Mouse (Mus musculus) olfactory bulb, adult 2 months (tissue): Measurements from ENCODE around the gene Tenm2. TPM values are rescaled to one million over a fixed set of nuclear protein-coding genes. Genes with fewer than 3 reads are reported as not detected.

Experiments
- H3K27ac ChIP-seq: fragments of 200-500 bp; 2 replicates; pipeline ENCODE4 v1.5.1; 2012; ENCODE audit warnings: low read depth, low read length; ENCODE audit not compliant: insufficient read depth
- H3K4me1 ChIP-seq: fragments of 200-500 bp; 2 replicates; pipeline ENCODE4 v1.6.1; 2012; ENCODE audit warnings: low read length; ENCODE audit not compliant: control insufficient read depth, insufficient read depth
- H3K4me3 ChIP-seq: fragments of 200-500 bp; 2 replicates; pipeline ENCODE4 v1.5.1; 2012; ENCODE audit warnings: mild to moderate bottlenecking, low read depth, low read length, moderate library complexity; ENCODE audit not compliant: insufficient read depth
- CTCF ChIP-seq: fragments of 200-500 bp; IDR thresholded peaks from 2 replicates; pipeline ENCODE4 v1.5.1; 2012; ENCODE audit warnings: low read depth, mild to moderate bottlenecking, low read length, moderate library complexity; ENCODE audit not compliant: insufficient read depth
- POLR2A ChIP-seq: fragments of 200-500 bp; IDR thresholded peaks from 2 replicates; pipeline ENCODE4 v1.6.1; 2012; ENCODE audit warnings: mild to moderate bottlenecking, low read depth, low read length, moderate library complexity; ENCODE audit not compliant: insufficient read depth
- WGBS: fragments of 180-500 bp; shearing (Covaris S2); methylation state at CpG from one replicate; pipeline ENCODE4 v1.1.7; 2018; 5-methylcytosine and 5-hydroxymethylcytosine counted together
- polyA plus RNA-seq: library from polyadenylated mRNA; stranded (reverse); fragments of >200 nt; gene quantifications from 2 replicates; pipeline ENCODE4 v1.2.4, GENCODE M21; 2012; ENCODE audit warnings: low replicate concordance; ENCODE audit not compliant: missing spikeins, insufficient read depth, insufficient read length

The Tenm2 gene
- polyA plus RNA-seq, 1 experiment, result not detected

DNA sequence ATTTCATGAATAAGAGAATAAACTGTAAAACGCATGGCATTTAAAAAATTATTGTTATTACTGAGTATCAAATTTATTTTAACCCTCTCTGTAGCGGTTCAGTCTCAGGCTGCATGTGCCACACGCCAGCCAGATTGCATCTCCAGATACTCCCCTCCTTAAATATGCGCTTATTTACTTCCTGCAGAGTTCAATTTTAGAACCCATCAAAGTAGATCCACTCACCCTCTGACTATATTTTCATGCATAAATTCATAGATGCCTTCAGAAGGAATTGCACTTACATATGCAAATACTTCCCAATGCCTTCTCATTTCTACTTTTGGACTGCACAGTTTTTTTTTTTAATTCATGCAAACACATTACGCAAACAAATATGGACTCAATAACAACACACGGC lies 294.3 kb downstream of the Tenm2 start:
- H3K4me1 ChIP-seq, result no peaks in the 10 kb centered on the region
- TF ChIP-seq CTCF (no peak), POLR2A (no peak)
- 81% methylated on average over 6 of the region's 6 CpGs for WGBS

DNA sequence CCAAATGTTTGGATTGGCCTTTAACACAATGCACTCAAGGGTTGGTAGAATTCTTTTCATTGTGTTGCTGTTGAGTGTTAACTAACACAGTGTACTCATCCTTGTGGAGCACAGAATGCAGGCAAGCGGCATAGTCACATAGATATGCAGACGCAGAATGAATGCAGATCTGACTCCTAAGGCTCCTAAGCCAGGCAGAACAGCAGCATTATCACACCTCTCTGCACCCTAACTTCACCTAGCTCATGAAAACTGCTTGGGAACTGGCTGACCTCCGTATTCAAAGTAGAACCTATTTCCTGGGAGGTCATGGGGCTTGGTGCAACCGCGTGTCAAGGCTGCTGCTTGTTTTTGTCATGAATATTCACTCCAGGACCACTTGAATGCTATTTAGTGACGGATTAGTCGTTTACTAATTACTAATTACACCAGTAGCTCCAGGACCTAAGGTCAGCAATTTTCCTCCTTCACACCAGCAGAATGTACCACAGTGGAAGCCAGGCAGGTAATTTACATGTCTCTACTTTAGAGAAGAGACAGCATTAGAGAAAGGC lies 295.1 kb downstream of the Tenm2 start:
- H3K27ac ChIP-seq, result no peak overlapping the region
- no peak overlapping the region for H3K4me3 ChIP-seq
- WGBS, result 66% methylated on average over 7 of the region's 7 CpGs
- no peaks in the 10 kb centered on the region for H3K4me1 ChIP-seq
- TF ChIP-seq POLR2A (no peak), CTCF (no peak)

More for the DNA sequence above, 294.3 kb downstream of the Tenm2 start:
- Histone ChIP-seq H3K27ac (no peak overlapping the region), H3K4me3 (no peak overlapping the region)

DNA sequence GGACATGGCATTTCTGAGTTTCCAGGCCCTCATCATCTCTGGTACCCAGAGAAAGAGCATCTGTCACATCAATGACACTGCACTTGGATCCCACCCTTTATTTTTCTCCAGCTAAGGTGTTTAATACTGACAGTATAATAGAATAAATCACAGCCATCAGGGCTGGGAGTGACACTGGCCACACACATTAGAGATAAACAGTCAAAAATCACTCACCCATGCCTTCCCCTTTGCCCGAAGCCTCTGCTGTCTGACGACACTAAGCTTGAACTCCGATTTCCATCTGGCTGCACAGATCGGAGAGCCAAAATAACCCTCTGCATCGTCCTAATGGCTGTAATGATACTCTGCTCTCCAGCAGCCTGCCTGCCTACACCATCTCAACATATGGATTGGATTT lies 305.9 kb downstream of the Tenm2 start:
- no peaks in the 10 kb centered on the region for H3K4me1 ChIP-seq
- TF ChIP-seq CTCF, result no peak
- TF ChIP-seq POLR2A, result no peak
- no peak overlapping the region for H3K27ac ChIP-seq
- no peak overlapping the region for H3K4me3 ChIP-seq
- 79% methylated on average over 5 of the region's 5 CpGs for WGBS

DNA sequence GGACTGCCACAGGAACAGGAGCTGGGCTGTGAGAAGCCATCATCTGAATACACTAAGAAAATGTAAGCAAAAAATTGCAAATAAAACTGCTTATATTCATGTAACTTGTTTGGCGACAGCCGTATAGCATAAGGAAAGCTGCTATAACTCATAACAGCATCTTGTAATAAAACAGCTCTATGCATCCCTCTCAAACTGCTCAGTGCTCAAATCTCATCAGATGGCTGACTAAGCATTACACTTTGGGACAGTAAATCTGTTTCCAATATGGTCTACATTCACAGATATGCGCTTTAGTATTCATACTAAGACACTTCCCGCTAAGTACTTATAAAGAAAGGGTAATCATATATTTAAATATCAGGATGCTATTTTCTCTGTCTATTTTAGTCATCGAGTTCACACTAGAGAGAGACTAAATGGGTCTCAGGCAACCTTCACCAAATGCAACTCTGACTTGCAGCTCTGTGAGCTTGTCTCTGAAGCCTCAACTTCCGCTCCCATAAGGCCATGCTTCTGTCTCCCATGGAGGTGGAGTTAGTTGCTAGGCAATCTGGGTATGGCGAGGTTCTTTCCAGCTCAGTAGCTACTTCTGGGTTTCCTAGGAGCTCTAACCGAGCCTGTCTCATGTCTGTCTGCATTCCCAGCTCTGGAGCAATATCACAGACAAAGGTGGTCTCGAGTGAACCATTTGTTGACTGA lies 308.9 kb downstream of the Tenm2 start:
- no peak for TF ChIP-seq CTCF
- TF ChIP-seq POLR2A, result no peak
- Histone ChIP-seq H3K4me1 (no peaks in the 10 kb centered on the region), H3K4me3 (no peak overlapping the region), H3K27ac (no peak overlapping the region)
- WGBS, result 78% methylated on average over 9 of the region's 9 CpGs

DNA sequence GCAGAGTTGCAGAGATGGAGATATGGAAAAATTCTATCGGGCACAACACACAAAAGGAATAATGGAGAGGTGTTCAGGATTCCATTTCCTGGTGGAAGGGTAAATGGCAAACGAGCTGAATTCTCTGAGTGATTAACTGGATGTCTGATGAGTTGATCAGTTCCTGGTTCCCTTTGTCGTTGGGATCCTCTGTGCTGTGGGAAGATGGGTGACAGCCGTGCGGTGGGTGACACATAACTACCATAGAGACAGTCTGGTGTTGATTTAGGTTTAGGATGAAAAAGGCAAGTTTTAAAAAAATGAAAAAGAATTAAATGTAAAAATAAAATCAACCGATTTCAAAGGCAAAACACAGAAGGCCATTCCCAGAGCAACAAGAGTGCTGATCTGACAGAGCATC lies 316.5 kb downstream of the Tenm2 start:
- 88% methylated on average over 6 of the region's 6 CpGs for WGBS
- Histone ChIP-seq H3K4me1 (no peaks in the 10 kb centered on the region), H3K4me3 (no peak overlapping the region), H3K27ac (no peak overlapping the region)
- TF ChIP-seq POLR2A (no peak), CTCF (no peak)

DNA sequence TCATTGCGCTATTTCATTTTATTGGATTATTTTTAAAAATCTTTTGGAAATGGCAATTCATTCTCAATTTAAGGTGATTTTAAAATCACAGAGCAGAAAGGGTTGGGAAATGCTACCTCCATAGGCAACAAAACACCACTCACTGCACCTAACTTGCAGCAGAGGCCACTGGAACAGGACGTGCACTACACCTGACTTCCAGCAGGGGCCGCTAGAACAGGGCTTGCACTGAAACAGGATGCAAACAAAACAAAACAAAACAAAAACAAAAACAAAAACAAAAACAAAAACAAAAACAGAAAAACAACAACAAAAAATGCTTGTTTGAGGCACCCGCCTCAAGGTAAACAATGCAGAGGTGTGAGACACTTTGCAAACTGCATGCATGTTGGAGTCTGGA lies 324.4 kb downstream of the Tenm2 start:
- Histone ChIP-seq H3K4me3 (no peak overlapping the region), H3K27ac (no peak overlapping the region), H3K4me1 (no peaks in the 10 kb centered on the region)
- WGBS, result 75% methylated on average over 4 of the region's 4 CpGs
- TF ChIP-seq POLR2A (no peak), CTCF (no peak)

DNA sequence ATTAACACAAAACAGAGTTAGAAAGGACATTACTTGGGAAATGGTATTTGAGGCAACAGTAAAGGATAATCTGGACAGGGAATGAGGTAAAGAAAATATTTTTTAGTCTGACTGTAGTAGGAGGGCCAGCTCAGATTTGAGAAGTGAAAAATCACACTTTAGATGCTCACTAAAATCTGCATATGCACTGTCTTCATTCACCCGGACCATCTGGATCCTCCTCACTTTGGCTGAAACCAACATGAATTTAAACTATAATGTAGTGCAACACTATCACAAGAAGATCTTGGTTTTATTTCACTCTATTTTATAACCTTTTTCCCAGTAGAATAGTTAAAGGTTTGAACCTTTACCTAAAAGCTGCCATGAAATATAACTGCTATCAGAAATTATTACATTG lies 326.7 kb downstream of the Tenm2 start:
- H3K27ac ChIP-seq, result no peak overlapping the region
- no peaks in the 10 kb centered on the region for H3K4me1 ChIP-seq
- TF ChIP-seq CTCF (no peak), POLR2A (no peak)
- 82% methylated on average over 1 of the region's 1 CpGs for WGBS
- H3K4me3 ChIP-seq, result no peak overlapping the region

DNA sequence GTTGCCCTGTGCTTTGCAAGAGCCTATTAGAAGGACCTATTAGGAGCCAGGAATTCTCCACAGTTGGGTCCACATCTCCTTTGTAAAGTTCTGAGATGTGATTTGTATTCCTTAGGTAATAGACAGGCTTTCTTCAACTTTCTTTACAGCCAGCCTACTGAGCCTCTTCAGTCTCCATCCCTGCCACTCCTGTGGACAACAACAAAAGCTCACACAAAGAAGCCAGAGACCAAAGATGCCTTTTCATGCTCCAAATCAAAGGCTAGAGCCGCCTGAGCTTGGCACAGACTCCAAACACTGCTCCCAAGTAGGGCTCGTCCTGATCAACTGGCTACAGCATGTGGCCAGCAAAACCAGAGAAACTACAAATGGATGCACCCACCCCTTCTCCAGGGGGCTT lies 333.5 kb downstream of the Tenm2 start:
- Histone ChIP-seq H3K27ac (no peak overlapping the region), H3K4me3 (no peak overlapping the region), H3K4me1 (no peaks in the 10 kb centered on the region)
- no peak for TF ChIP-seq CTCF
- TF ChIP-seq POLR2A, result no peak
- WGBS, result 33% methylated on average over 2 of the region's 2 CpGs

DNA sequence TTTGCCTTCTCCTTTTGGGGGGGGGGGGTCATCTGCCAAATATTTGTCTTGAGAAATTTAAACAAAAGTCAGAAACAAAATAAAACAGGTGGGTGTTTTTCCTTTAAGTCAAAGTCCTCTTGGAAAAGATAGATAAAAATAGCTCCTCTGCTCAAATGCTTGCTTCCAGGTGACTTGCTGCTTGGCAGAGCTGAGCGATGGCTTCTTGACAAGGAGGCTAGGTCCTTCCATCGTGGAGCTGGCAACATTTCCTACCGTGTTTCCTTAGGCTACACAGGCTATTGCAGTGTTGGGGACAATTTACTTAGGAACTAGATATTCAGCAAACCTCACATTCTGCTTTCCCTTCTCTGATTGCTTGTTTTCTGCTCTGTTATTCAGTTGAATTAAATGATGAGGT lies 342.7 kb downstream of the Tenm2 start:
- no peaks in the 10 kb centered on the region for H3K4me1 ChIP-seq
- WGBS, result 74% methylated on average over 3 of the region's 3 CpGs
- no peak overlapping the region for H3K27ac ChIP-seq
- no peak overlapping the region for H3K4me3 ChIP-seq
- no peak for TF ChIP-seq CTCF
- no peak for TF ChIP-seq POLR2A

DNA sequence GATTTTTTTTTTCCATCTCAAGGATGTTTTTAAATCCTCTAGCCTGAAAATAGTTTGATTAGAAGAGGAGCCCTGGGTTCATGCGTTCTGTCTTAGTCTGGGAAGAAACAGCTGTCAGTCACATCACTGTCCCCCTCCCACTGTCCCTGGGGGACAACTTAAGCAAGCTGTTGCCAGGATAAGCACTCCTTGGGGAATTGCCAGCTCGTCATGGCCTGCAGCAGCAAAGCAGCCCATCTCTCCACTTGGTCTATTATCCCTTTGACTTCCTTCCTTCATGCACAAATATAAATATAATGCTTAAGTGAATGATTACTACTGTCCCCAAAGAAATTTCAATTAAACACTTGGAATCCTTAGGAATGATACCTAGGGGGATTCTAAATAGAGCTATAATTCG lies 344.7 kb downstream of the Tenm2 start:
- no peak overlapping the region for H3K4me3 ChIP-seq
- no peak overlapping the region for H3K27ac ChIP-seq
- TF ChIP-seq POLR2A (no peak), CTCF (no peak)
- 71% methylated on average over 3 of the region's 3 CpGs for WGBS
- H3K4me1 ChIP-seq, result no peaks in the 10 kb centered on the region
